Mouse (Mus musculus) skeletal muscle tissue, adult 2 months (tissue): ENCODE data around the gene Zbed4.
"Not testable (repeated sequence)": the region's sequence is repeated elsewhere in the genome, so short reads cannot be mapped to it uniquely, and the experiment has no call there.

Experiments
- DNase-seq: peaks from one replicate; pipeline ENCODE4 v3.0.0-alpha.2; 2012; ENCODE audit warnings: low read depth, low spot score

Gene Zbed4

GRCm38 (mm10) chr15:88808121-88808520, 56.7 kb downstream of the Zbed4 start:
- no peak for DNase-seq

DNA sequence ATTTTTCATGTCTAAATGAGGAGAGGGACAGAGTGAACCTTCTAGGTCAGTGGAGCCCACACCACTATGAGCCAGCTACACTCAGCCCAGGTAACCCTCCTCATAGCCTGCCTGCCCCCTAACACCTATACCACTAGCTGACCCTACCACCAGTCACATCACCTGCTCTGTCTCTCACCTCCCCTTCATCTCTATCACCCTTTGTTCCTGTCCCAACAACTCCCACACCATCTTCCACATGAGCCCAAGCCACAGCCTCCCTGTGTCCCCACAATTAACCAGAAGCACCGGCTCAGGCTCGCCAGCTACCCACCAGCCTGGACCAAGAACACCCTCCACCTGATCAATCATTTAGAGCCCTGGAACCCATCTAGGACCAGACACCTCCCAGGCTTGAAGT, 58.9 kb downstream of the Zbed4 start:
- no peak for DNase-seq

- DNase-seq: no peak
These were observed 61.8 kb downstream of the Zbed4 start for GRCm38 (mm10) chr15:88813262-88813661.

- DNase-seq: not testable (repeated sequence)
These were observed 62.4 kb downstream of the Zbed4 start for GRCm38 (mm10) chr15:88813873-88814272.

DNA sequence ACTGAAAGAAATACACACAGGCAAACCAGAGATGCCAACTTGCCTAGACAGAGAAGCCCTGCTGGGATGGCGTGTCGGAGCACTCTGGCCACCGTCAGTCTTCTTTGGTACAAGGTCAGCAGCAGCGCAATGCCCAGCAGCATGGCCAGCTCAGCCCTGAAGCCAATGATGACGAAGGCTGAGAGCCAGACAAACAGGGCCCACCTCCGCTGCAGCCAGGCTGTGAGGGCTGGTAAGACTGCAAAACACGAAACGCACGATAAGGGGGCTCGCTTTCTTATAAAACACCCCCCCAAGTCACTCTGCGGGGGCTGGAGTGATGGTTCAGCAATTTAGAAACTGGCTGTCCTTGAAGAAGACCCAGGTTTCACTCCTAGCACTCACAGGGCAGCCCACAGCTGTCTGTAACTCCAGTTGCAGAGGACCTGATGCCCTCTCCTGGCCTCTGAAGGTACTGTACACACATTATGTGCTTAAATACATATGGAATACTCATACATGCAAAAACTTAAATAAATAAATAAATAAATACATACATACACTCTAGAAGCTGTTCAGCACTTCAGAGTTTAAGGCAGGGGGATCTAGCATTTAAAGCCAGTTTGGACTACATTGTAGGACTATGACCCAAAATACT, 63.1 kb downstream of the Zbed4 start:
- no peak for DNase-seq

GRCm38 (mm10) chr15:88815196-88815700, 63.8 kb downstream of the Zbed4 start:
- DNase-seq: no peak

DNA sequence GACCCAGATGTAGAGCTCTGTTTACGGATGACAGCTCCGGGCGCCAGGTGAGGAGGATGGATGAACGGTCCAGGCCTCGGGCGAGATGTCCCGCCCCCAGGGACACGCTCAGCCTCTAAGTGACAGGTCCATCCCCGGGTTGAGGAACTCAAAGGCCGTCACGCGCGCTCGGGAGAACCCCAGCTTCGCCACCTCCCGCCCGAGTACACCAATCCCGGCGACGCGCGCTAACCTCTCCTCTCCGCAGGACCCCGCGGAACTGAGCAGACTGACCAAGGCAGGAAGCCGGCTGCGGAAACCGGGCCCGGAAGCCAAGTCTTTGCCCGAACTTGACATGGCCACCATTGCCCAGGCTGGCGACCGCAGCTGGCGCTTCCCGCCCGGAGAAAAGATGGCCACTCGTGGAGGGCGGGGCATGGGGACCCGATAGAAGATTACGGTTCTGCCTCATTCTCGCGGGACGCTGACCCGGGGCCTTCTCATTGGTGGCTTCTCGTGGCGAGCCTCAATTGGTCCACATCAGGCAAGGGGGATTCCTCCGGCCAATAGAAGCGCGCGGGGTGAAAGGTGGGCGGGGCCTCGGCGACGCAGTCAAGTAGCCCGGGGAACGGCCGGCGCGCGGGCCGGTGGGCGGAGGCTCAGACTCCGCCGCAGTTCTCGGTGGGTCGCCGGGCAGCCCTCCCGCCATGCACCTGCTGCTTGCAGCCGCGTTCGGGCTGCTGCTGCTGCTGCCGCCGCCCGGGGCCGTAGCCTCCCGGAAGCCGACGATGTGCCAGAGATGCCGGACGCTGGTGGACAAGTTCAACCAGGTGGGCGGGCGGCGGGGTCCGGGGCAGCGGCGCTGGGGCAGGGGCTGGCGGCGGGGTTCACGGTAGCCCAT, 67.8 kb downstream of the Zbed4 start, which contains the start of the genes Alg12 and Creld2:
Gene Alg12 (minus strand): TSS at position 293 of the 880 bp plus-strand sequence.
Gene Creld2 (plus strand): TSS at position 621 of the 880 bp plus-strand sequence.
- DNase-seq: peak; percentile 98

DNA sequence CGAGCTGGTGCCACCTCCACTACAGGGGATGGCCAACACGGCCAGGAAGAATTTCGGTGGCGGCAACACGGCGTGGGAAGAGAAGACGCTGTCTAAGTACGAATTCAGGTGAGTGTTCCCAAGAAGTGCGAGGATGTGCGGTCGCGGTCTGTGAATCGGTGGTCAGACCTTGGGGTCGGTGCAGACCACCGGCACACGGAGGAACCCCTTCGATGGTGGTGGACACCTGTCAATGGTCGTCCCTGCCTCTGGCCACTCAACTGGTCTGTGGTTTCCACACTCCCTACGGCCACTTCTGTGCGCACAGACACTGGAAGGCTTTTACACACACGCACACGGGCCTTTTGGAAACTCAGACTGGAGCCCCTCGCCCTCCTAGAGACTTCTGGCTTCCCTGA, 68.4 kb downstream of the Zbed4 start:
- DNase-seq: no peak

- DNase-seq: no peak
These were observed 69.9 kb downstream of the Zbed4 start for GRCm38 (mm10) chr15:88821403-88821802.

- DNase-seq: no peak
These were observed 71.1 kb downstream of the Zbed4 start for GRCm38 (mm10) chr15:88822513-88822912.

DNA sequence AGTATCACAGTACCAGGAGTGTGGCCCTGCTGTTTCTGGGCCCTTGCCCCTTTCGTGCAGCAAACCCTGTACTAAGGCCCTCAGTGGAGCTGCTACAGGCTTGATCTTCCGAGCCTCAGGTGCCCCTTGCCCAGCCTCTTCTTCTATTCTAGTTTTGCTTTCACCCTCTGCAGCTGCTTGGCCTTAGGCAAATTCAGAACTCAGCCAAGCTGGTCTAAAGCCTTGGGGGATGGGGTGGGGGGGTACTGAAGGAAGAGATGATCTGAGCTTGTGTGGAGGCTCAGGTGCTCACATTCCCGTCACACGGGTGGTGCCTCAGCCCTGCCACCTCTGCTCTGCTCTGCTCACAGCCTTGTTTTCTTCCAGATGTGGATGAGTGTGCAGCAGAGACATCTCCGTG, 71.9 kb downstream of the Zbed4 start:
- DNase-seq: no peak

DNA sequence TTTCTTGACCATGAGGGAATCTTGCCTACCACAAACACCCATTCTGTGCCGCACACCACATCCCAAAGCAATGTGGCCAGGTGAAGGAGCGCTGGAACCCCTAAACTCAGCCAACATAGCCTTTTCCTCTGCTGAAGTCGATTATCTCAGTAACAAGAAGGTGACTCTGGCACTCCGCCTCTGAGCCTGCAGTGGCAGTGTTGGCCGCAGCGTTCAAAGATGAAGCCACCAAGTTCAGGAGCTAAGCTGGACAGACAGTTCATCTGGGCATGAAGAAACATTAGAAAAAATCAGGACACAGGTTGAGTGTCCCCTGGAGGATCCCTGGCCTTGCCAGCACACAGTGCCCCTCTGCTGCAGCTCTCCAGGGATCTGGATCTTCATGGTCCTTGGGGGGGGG, 76.0 kb downstream of the Zbed4 start:
- no peak for DNase-seq

DNA sequence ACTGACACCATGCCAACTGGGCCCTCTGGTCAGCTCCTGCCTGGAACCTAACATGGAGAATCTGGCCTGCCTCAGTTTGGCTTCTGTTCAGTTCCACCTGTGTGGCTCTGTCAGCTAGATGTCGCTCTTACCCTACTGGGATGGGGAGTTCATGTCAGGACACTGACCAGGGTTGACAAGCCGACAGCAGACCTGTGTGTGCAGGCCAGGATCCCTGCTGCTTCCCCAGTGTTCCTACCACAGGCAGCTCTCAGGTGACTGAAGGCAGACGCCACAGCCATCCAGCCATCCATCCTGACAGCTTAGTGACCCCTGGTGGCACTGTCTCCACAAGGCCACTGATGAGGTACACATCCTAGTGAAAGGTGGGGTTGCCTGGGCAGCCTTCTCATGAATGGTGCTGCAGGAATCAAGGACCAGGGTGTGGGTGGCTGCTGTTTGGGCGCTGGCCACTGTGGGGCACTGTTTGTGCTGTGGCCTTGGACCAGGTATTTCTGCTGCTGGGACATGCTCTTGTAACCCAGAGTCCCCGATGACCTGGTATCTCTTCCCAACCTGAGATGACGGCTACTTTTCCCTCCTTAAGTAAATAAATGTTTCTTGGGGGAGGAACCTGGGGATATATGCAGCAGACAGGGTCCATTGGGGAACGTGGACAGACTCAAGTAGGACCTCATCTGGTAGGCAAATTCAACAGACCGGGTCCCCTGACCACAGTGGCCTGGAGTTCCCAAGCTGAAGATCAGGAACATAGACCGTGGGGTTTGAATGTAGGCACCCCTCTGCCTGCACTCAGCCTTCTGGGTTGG, 76.7 kb downstream of the Zbed4 start:
- DNase-seq: peak; percentile 68

- peak; percentile 79 for DNase-seq
These were observed 77.6 kb downstream of the Zbed4 start for GRCm38 (mm10) chr15:88828800-88829705.

DNA sequence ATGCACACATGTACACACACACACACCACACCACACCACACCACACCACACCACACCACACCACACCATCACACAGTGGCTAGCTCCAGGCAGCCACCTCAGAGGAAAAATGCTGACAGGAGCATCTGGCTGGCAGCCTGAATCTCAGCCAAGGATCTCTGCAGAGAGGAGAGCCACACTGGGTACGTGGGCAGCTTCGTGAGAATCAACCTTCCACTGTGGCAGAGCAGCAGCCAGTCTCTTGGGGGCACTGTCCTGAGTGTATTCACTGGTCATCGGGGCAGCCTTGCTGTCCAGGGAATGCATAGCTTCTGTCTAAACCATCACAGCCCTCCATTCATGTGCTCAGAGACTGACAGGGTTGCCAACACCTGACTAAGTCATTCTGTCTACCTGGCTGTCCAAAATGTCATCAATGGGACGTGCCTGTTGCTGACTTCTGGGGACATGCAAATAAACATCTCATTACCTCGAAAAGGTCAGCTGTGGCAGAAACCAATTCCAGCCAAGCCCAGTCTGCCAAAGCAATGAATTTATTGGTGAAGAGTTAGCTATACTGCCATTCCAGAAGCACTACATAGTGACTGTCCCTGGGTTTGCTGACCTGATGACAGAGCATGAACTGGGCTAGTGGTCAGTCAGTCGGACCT, 78.5 kb downstream of the Zbed4 start:
- no peak for DNase-seq

DNA sequence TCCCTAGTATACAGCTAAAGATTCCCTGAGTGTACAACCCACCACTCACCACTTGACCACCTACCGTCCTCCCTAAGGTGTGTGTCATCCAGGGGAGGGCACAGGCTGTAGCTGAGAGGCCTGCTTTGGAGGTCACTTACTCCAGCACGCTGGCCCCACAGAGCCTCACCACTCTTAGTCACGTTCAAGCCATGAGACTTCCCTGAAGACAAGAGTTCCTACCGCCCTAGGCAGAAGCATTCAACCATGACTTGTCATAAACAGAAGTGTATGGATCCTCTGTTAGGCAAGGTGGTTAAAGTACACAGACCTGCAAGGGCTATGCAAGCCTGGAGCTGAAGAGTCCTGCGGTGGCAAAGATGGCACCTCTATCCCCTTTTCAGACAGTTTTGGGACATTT, 79.2 kb downstream of the Zbed4 start:
- no peak for DNase-seq

GRCm38 (mm10) chr15:88831482-88831881, 80.0 kb downstream of the Zbed4 start:
- DNase-seq: peak; percentile 83

DNA sequence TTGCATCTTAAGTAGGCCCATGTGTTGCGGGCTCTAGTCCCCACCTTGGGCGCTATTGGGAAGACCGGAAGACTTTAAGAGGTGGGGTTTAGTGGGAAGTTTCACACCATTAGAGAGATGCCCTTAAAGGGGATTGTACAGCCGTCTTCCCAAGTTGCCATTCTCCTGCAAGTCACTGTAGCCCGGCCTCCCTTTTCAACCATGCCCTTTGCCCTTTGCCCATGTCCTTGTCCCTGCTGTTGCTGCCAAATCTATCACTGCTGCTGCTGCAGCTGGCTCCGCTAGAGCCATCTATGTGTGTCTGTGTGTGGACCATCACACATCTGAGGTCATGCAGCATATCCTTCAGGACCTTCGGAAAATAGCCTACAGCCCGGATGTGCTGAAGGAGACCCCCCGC, 81.1 kb downstream of the Zbed4 start:
- DNase-seq: no peak
